Mouse (Mus musculus) midbrain, embryonic 11.5 days (tissue): Measurements from ENCODE around the gene Etfrf1. TPM values are rescaled to one million over a fixed set of nuclear protein-coding genes. Genes with fewer than 3 reads are reported as not detected.

Experiments
- ATAC-seq: fragments of 200-750 bp; cut with Nextera tagmentation; 2 replicates; pipeline ENCODE4 v1.8.0; 2017; ENCODE audit warnings: moderate TSS enrichment, moderate library complexity; ENCODE audit not compliant: low FRiP score
- DNase-seq: peaks from one replicate; pipeline ENCODE4 v3.0.0; 2015; ENCODE audit warnings: low spot score; ENCODE audit errors: missing footprints
- H3K27ac ChIP-seq: fragments of 300-500 bp; sonication (generic); 2 replicates; pipeline ENCODE4 v1.5.1; 2014; ENCODE audit warnings: low read depth, low read length
- H3K27me3 ChIP-seq: fragments of 300-500 bp; sonication (generic); 2 replicates; pipeline ENCODE4 v1.6.1; 2014; ENCODE audit warnings: mild to moderate bottlenecking, low read length, moderate library complexity, mixed read lengths; ENCODE audit not compliant: control insufficient read depth, insufficient read depth
- H3K36me3 ChIP-seq: fragments of 300-500 bp; sonication (generic); 2 replicates; pipeline ENCODE4 v1.6.1; 2014; ENCODE audit warnings: mild to moderate bottlenecking, low read length, moderate library complexity, mixed read lengths; ENCODE audit not compliant: control insufficient read depth, insufficient read depth
- H3K4me1 ChIP-seq: fragments of 300-500 bp; sonication (generic); 2 replicates; pipeline ENCODE4 v1.6.1; 2014; ENCODE audit warnings: low read length; ENCODE audit not compliant: control insufficient read depth, insufficient read depth
- H3K4me2 ChIP-seq: fragments of 300-500 bp; sonication (generic); 2 replicates; pipeline ENCODE4 v1.6.1; 2014; ENCODE audit warnings: mild to moderate bottlenecking, moderate library complexity
- H3K4me3 ChIP-seq: fragments of 300-500 bp; sonication (generic); 2 replicates; pipeline ENCODE4 v1.5.1; 2014; ENCODE audit warnings: low read depth, low read length
- H3K9ac ChIP-seq: fragments of 300-500 bp; sonication (generic); 2 replicates; pipeline ENCODE4 v1.6.1; 2014; ENCODE audit warnings: low read length
- H3K9me3 ChIP-seq: fragments of 300-500 bp; sonication (generic); 2 replicates; pipeline ENCODE4 v1.6.1; 2016; ENCODE audit warnings: low read length; ENCODE audit not compliant: control insufficient read depth
- WGBS: fragments of 180-500 bp; shearing (Covaris S2); extraction: QIAGEN DNeasy Blood & Tissue Kit; methylation state at CpG from one replicate; pipeline ENCODE4 v1.1.7; 2014; 5-methylcytosine and 5-hydroxymethylcytosine counted together
- polyA plus RNA-seq: library from polyadenylated mRNA; unstranded; fragments of >200 nt; fragmentation: Nextera tagmentation; extraction: Ambion mirVana; gene quantifications from 2 replicates; pipeline ENCODE4 v1.2.1, GENCODE M21; 2014

The Etfrf1 gene
- polyA plus RNA-seq, 1 experiment from 2014 or later: 41.8 TPM

DNA sequence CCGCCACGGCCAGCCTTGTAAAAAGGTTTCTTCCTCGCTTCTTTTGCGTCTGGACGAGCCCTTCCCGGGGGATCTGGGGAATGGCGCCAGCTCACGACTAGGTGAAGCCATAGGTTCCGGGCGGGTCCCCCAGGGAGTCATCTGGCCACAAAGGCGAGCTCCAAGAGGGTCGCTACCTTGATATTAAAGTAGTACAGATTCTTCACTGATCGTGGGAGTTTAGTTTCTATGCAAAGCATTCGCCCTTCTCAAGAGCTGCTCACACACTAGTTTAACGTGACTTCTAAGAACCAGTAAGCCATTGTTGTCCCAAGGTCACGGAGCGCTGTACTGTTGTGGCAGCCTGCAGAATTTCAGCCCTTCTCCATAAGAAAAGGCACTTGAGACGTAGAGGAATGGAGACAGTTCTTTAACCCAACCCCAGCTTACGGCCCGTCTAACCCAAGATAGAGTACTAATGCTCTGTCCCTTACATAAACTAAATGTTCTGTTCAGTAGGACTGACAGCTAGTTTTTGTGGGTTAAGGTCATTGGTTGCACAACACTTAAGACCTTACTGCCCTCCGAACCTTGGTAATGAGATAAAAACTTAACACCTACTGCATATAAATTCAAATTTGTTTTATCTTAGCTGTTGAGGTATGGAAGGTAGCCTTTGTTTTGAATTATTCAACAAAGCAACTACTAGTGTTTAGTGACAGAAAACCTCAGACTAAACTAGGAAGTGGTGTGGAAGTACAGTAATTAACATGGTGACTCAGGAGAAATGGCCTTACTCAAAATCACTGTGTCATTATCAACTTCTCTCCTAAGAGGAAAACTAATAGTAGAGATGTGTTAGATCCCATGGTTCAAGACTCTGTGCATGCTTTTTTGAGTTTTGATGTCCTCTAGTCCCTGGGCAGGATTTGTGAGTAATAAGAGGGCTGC lies 707 bp downstream of the Etfrf1 start:
- Histone ChIP-seq H3K9me3 (no peaks in the 10 kb centered on the region), H3K4me1 (peaks cover 11% of the 10 kb centered on the region), H3K36me3 (no peaks in the 10 kb centered on the region; the same call in 1 of the 2 replicates), H3K4me3 (peak overlapping the region; percentile 78), H3K9ac (peak overlapping the region; percentile 90), H3K4me2 (peak overlapping the region; percentile 70), H3K27me3 (no peaks in the 10 kb centered on the region), H3K27ac (peak overlapping the region; percentile 95)
- peak; percentile 65 for ATAC-seq
- WGBS: 4% methylated on average over 21 of the region's 21 CpGs
- DNase-seq: peak; percentile 98

DNA sequence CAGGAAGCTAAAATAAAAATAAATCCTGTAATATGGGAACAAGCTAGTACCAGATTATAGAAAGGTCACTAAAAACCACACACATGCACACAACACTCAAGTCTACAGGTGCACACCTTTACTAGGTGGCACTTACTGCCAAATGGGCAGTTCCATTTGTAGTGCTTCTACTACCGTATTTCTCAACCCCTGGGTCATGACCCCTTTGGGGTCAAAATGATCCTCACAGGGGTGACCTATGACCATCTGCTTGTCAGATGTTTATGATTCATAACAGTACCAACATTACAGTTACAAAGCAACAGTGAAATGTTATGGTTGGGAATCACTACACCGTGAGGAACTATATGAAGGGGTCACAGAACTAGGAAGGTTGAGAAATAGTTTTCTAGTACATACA lies 3.0 kb downstream of the Etfrf1 start:
- 88% methylated on average over 2 of the region's 2 CpGs for WGBS
- Histone ChIP-seq H3K4me2 (no peak overlapping the region), H3K9ac (no peak overlapping the region), H3K9me3 (no peaks in the 10 kb centered on the region), H3K27ac (no peak overlapping the region), H3K4me1 (peaks cover 11% of the 10 kb centered on the region), H3K36me3 (no peaks in the 10 kb centered on the region; the same call in 1 of the 2 replicates), H3K27me3 (no peaks in the 10 kb centered on the region), H3K4me3 (no peak overlapping the region)
- ATAC-seq (no peak), DNase-seq (peak; percentile 78)

DNA sequence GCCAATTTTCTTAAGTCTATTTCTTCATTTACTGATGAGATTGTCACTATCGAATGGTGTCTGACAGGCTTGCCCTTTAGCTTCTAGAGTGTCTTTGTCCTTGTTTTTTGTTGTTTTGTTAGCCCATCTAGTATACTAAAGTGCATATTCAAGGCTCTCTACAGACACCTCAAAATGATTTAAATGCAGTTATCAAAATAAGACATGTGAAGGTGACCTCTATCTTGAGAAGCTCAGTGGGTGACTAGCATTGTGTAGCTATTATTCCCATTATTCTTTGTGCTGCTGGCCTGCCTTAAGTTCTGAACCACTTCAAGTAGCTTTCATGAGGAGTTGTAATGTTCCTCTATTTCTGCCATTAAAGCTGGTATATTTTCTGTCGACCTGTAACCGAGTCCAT lies 4.9 kb downstream of the Etfrf1 start:
- Histone ChIP-seq H3K4me2 (no peak overlapping the region), H3K27me3 (no peaks in the 10 kb centered on the region), H3K27ac (no peak overlapping the region), H3K4me1 (peaks cover 7% of the 10 kb centered on the region), H3K36me3 (no peaks in the 10 kb centered on the region; the same call in 1 of the 2 replicates), H3K4me3 (no peak overlapping the region), H3K9me3 (no peaks in the 10 kb centered on the region), H3K9ac (no peak overlapping the region)
- ATAC-seq (no peak), DNase-seq (peak; percentile 74)
- 90% methylated on average over 3 of the region's 3 CpGs for WGBS

DNA sequence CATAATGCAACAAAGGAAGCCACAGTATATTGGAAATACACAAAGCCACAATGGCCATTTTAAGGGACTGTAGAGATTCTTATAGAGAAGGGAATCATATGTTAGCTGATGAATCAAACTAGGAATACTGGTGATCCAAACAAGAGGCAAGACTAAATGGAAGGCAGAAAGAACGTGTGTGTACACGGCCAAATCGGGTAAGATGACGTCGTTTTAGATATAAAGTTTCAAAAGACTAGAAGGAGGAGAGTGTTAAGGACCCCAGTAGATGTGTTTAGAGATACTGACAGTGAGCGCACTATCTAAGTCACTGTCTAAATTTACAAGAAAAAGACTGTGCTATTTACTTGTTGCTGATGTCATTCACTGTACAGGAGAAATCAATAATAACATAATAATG lies 13.3 kb downstream of the Etfrf1 start:
- no peaks in the 10 kb centered on the region for H3K9me3 ChIP-seq
- H3K4me1 ChIP-seq: no peaks in the 10 kb centered on the region
- WGBS: 96% methylated on average over 6 of the region's 6 CpGs
- no peaks in the 10 kb centered on the region for H3K27me3 ChIP-seq
- H3K4me3 ChIP-seq: no peak overlapping the region
- peak; percentile 59 for DNase-seq
- no peak overlapping the region for H3K27ac ChIP-seq
- H3K9ac ChIP-seq: no peak overlapping the region
- no peak overlapping the region for H3K4me2 ChIP-seq
- no peaks in the 10 kb centered on the region for H3K36me3 ChIP-seq
- no peak for ATAC-seq

DNA sequence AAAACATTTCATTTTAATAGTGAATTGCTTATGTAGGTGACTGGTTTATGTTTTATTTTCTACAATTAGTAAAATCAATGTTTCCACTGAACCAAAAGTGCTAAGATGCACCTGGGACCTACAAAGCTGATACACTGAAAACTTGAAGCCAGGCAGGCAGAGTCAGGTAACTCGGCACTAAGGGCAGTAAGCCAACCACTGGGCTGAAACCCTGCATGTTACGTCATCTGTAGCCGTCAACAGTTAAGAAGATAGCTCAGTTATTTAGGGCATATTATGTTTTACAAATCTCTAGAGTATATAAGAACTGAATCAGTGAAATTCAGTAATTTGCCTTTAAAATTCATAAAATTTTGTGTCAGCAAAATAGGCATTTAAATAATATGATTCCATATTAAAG lies 15.4 kb downstream of the Etfrf1 start:
- DNase-seq: peak; percentile 45
- Histone ChIP-seq H3K9me3 (no peaks in the 10 kb centered on the region), H3K36me3 (peaks cover 4% of the 10 kb centered on the region; the same call in 1 of the 2 replicates), H3K27me3 (no peaks in the 10 kb centered on the region), H3K9ac (no peak overlapping the region), H3K4me2 (no peak overlapping the region), H3K27ac (no peak overlapping the region), H3K4me1 (no peaks in the 10 kb centered on the region), H3K4me3 (no peak overlapping the region)
- WGBS: 94% methylated on average over 3 of the region's 3 CpGs
- no peak for ATAC-seq

- Histone ChIP-seq H3K9ac (no peak overlapping the region), H3K27ac (no peak overlapping the region), H3K36me3 (peaks cover 4% of the 10 kb centered on the region; the same call in 1 of the 2 replicates), H3K4me2 (no peak overlapping the region), H3K4me1 (no peaks in the 10 kb centered on the region), H3K27me3 (no peaks in the 10 kb centered on the region), H3K9me3 (no peaks in the 10 kb centered on the region), H3K4me3 (no peak overlapping the region)
- DNase-seq: no peak
- no peak for ATAC-seq
- 85% methylated on average over 1 of the region's 1 CpGs for WGBS
Measured at GRCm38 (mm10) chr6:145234391-145234790, 23.5 kb downstream of the Etfrf1 start.

GRCm38 (mm10) chr6:145235367-145235766 lies 24.4 kb downstream of the Etfrf1 start:
- WGBS: 93% methylated on average over 6 of the region's 6 CpGs
- H3K4me2 ChIP-seq: no peak overlapping the region
- H3K4me3 ChIP-seq: no peak overlapping the region
- no peak overlapping the region for H3K9ac ChIP-seq
- H3K27ac ChIP-seq: no peak overlapping the region
- no peak for DNase-seq
- H3K4me1 ChIP-seq: no peaks in the 10 kb centered on the region
- peaks cover 4% of the 10 kb centered on the region; the same call in 1 of the 2 replicates for H3K36me3 ChIP-seq
- no peaks in the 10 kb centered on the region for H3K27me3 ChIP-seq
- ATAC-seq: no peak
- H3K9me3 ChIP-seq: no peaks in the 10 kb centered on the region

GRCm38 (mm10) chr6:145237148-145237547 lies 26.2 kb downstream of the Etfrf1 start:
- no peak overlapping the region for H3K4me3 ChIP-seq
- no peaks in the 10 kb centered on the region for H3K9me3 ChIP-seq
- ATAC-seq (no peak), DNase-seq (no peak)
- H3K27ac ChIP-seq: no peak overlapping the region
- H3K4me2 ChIP-seq: no peak overlapping the region
- no peak overlapping the region for H3K9ac ChIP-seq
- no peaks in the 10 kb centered on the region for H3K36me3 ChIP-seq
- no peaks in the 10 kb centered on the region for H3K27me3 ChIP-seq
- H3K4me1 ChIP-seq: no peaks in the 10 kb centered on the region
- WGBS: 83% methylated on average over 4 of the region's 4 CpGs

GRCm38 (mm10) chr6:145240285-145240684 lies 29.4 kb downstream of the Etfrf1 start:
- H3K9me3 ChIP-seq: no peaks in the 10 kb centered on the region
- no peak for DNase-seq
- no peak for ATAC-seq
- no peak overlapping the region for H3K27ac ChIP-seq
- peaks cover 3% of the 10 kb centered on the region; the same call in 1 of the 2 replicates for H3K36me3 ChIP-seq
- no peak overlapping the region for H3K9ac ChIP-seq
- no peak overlapping the region for H3K4me2 ChIP-seq
- no peak overlapping the region for H3K4me3 ChIP-seq
- no peaks in the 10 kb centered on the region; the same call in 1 of the 2 replicates for H3K4me1 ChIP-seq
- WGBS: 94% methylated on average over 6 of the region's 6 CpGs
- H3K27me3 ChIP-seq: no peaks in the 10 kb centered on the region
